Mouse (Mus musculus) erythroblast, embryonic 14.5 days (primary cell): Measurements from ENCODE around the gene Bco1. TPM values are rescaled to one million over a fixed set of nuclear protein-coding genes. Genes with fewer than 3 reads are reported as not detected.

ENCODE experiments used
- H3K27me3 ChIP-seq: 2 replicates; pipeline ENCODE4 v1.6.1; 2012; ENCODE audit warnings: inconsistent platforms; ENCODE audit not compliant: control insufficient read depth
- H3K36me3 ChIP-seq: 2 replicates; pipeline ENCODE4 v1.6.1; 2012; ENCODE audit warnings: mild to moderate bottlenecking, inconsistent platforms; ENCODE audit not compliant: control insufficient read depth
- H3K4me1 ChIP-seq: 2 replicates; pipeline ENCODE4 v1.6.1; 2012; ENCODE audit warnings: inconsistent platforms; ENCODE audit not compliant: control insufficient read depth
- H3K4me3 ChIP-seq: replicated peaks from 2 replicates; pipeline ENCODE3; 2012; ENCODE audit warnings: moderate library complexity, mild to moderate bottlenecking, inconsistent platforms
- H3K9me3 ChIP-seq: 2 replicates; pipeline ENCODE4 v1.6.1; 2012; ENCODE audit warnings: low read length, inconsistent platforms, mixed read lengths; ENCODE audit not compliant: control insufficient read depth
- GATA1 ChIP-seq: IDR thresholded peaks from 2 replicates; pipeline ENCODE4 v1.6.1; 2012; ENCODE audit warnings: low read length, inconsistent platforms, mixed read lengths
- TAL1 ChIP-seq: IDR thresholded peaks from 3 replicates; pipeline ENCODE4 v1.6.1; 2012; ENCODE audit warnings: low read length, inconsistent platforms, mixed read lengths
- polyA plus RNA-seq: library from polyadenylated mRNA; stranded (reverse); fragments of >175 nt; gene quantifications from 2 replicates; pipeline ENCODE4 v1.2.3, GENCODE M21; 2012

Bco1 gene
- polyA plus RNA-seq, 1 experiment = not detected

DNA sequence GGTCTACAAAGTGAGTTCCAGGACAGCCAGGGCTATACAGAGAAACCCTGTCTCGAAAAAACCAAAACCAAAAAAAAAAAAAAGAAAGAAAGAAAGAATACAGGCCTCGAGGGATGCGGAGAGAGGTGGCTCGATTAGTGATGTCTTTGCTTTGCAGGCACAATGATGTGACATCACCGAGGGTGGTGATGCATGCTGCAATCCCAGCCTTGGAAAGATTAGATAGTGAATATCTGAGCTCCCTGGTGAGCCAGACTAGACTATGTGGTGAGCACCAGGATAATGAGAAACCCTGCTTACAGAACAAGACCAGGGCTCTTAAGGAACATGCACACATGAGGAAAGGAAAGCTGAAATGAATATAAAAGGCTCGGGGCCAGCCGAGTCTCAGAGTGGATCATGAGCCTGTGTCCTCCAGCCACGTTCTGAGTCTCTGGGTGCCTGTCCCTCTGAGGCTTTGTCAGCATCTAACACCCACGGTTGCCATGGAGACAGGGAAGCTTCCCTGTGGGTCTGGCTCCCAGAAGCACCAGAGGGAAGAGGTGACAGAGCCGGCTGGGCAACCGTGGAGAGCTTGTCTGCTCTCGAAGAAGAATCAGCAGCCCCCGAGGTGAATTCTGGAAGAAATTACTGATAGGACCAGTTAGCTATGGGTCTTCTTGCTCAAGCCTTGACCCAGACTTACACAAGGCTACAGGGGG lies 34.3 kb upstream of the Bco1 start:
- H3K9me3 ChIP-seq = no peaks in the 10 kb centered on the region
- H3K36me3 ChIP-seq = no peaks in the 10 kb centered on the region
- no peaks in the 10 kb centered on the region for H3K4me1 ChIP-seq
- H3K27me3 ChIP-seq = no peaks in the 10 kb centered on the region
- no peak overlapping the region for H3K4me3 ChIP-seq
- no peak for TF ChIP-seq GATA1
- no peak for TF ChIP-seq TAL1

DNA sequence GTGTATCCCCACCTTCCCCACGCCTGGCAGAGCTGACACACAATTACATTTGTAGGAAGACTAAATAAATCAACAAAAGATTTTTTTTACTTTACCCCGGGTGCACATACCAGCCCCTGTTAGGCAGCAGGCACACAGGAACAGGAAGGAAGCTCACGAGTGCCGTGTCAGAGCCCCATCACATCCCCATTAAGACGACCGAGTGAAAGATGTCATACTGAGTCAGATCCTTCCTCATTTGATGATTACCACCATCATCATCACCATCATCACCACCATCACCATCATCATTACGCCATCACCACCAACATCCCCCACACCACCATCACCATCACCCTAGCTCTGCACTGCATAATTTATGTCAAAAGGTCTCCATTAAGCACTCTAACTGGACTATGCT lies 28.7 kb upstream of the Bco1 start:
- Histone ChIP-seq H3K9me3 (no peaks in the 10 kb centered on the region), H3K4me1 (peaks cover 4% of the 10 kb centered on the region), H3K36me3 (no peaks in the 10 kb centered on the region), H3K27me3 (no peaks in the 10 kb centered on the region), H3K4me3 (no peak overlapping the region)
- TF ChIP-seq GATA1 = no peak
- TF ChIP-seq TAL1 = no peak

DNA sequence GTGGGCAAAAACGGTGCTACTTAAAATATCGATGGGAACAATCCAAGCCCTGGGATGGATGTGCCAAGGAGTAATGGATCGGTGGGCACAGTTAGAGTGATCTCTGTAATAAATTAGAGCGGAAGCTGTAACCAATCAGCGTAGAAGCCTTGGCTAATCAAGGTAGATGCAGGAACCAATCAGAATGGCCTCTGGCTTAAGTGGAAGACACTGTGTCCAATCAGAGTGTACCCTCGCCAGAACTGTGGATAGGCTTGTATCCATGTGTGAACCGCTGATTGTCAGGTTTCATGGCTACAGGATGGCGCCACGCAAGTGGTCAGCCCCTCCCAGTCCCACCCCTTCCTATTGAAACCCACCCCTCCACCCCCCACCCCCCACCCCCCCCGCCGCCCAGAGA lies 28.3 kb upstream of the Bco1 start:
- H3K36me3 ChIP-seq = no peaks in the 10 kb centered on the region
- no peaks in the 10 kb centered on the region for H3K9me3 ChIP-seq
- H3K4me1 ChIP-seq = peaks cover 4% of the 10 kb centered on the region
- no peak overlapping the region for H3K4me3 ChIP-seq
- TF ChIP-seq TAL1 = no peak
- TF ChIP-seq GATA1 = no peak
- H3K27me3 ChIP-seq = no peaks in the 10 kb centered on the region

DNA sequence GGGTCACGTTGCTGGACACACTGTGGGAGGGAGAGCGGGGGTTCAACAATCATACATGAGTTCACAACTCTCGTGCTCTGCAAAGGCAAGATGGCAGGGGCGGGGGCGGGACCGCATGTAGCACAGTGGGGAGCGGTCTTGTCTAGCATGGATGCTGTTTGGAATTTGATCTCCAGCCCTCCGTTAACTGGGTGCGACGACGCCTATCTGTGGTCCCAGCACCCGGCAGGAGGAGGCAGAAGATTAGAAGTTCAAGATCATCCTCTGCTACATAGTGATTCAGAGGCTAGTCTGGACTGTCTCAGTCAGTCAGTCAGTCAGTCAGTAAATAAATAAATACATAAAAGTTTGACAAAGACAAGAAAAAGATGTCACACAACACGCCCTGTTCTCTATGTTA lies 27.4 kb upstream of the Bco1 start:
- Histone ChIP-seq H3K4me1 (peaks cover 8% of the 10 kb centered on the region), H3K27me3 (no peaks in the 10 kb centered on the region), H3K9me3 (no peaks in the 10 kb centered on the region), H3K4me3 (no peak overlapping the region), H3K36me3 (no peaks in the 10 kb centered on the region)
- no peak for TF ChIP-seq TAL1
- no peak for TF ChIP-seq GATA1

DNA sequence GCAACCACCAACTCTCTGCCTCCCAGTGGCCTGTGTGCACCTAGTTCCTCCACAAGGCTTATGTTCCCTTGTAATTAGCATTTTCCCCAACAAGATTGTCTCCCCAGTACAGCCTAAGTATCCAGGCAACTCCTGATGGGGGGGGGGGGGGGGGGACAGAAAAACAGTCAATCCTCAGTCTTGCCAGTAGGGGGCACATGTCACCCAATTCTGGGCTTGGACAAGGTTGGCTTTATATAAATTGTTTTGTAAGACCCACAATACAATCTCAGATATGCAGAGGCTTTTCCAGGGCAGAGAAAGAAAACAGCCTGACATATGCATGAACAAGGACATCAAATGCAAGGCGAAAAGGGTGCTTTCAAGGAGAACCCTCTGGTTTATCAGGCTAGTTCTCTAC lies 25.9 kb upstream of the Bco1 start:
- TF ChIP-seq GATA1 (no peak), TAL1 (no peak)
- Histone ChIP-seq H3K4me1 (peaks cover 19% of the 10 kb centered on the region), H3K9me3 (no peaks in the 10 kb centered on the region), H3K4me3 (no peak overlapping the region), H3K27me3 (no peaks in the 10 kb centered on the region), H3K36me3 (no peaks in the 10 kb centered on the region)

DNA sequence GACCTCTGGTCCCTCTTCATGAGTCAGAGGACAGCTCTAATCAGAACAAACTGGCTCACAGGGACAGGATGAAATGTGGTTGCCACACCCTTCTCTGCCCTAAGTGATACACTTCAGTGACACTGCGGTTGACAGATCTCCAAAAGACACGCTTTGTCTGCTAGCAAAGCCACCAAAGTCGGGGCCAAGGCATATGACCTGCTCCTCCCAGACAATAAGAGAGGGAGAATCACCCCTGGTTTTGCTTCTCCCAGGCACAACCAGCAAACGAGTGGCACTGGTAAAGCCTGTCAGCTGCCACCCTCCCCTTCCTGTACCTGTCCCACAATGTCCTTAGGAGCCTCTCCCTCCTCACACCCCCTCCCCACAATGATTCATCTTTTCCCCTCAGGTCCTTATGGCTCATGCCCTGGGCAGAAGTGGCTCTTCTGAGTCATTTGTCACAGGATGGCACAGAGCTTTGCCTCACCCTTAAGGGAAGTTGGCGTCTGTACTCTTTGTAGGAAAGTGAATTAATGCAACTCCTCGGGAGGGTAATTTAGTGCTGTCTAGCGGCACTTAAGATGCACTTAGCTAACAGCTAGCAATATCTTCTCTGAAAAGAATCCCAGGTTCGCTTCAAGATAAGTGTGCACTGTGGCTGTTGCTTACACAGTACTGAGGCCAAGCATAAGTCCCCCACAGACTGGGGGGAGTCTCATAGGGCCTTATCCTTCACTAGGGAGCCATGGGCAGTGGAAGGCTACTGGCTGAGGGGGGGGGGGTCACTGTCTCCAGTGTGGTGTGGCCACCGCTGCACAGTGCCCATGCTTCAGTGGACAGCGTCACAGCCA lies 21.1 kb upstream of the Bco1 start:
- Histone ChIP-seq H3K36me3 (no peaks in the 10 kb centered on the region), H3K4me3 (no peak overlapping the region), H3K9me3 (no peaks in the 10 kb centered on the region), H3K4me1 (peaks cover 45% of the 10 kb centered on the region), H3K27me3 (peaks cover 1% of the 10 kb centered on the region)
- no peak for TF ChIP-seq TAL1
- TF ChIP-seq GATA1 = no peak

DNA sequence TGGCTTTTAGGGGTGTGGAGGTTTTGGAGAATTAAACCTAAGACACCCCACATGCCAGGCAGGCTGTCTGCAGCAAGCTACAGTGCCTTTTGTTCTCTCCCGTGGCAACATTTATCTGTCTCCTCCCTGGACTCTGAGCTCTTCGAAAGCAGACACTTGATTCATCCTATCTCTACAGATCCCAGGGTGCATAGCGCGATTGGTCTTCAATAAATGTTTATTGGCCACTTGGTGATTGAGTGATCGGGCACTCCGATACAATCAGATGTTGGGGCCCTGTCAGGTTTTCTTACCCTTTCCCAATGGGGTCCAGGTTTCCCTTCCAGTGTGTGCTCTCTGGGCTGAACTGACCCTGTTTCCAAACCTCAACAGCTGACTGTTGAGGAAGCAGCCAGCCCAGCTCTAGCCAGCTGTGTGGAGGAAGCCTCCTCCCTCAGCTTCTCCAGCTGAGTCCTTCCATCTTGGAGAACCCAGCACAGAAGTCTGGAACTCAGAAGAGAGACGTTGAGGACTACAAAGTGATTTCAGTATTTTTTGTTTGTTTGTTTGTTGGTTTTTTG lies 17.2 kb upstream of the Bco1 start:
- H3K27me3 ChIP-seq = peaks cover 20% of the 10 kb centered on the region
- peaks cover 66% of the 10 kb centered on the region for H3K4me1 ChIP-seq
- no peak for TF ChIP-seq TAL1
- no peak for TF ChIP-seq GATA1
- H3K4me3 ChIP-seq = no peak overlapping the region
- no peaks in the 10 kb centered on the region for H3K9me3 ChIP-seq
- H3K36me3 ChIP-seq = no peaks in the 10 kb centered on the region

DNA sequence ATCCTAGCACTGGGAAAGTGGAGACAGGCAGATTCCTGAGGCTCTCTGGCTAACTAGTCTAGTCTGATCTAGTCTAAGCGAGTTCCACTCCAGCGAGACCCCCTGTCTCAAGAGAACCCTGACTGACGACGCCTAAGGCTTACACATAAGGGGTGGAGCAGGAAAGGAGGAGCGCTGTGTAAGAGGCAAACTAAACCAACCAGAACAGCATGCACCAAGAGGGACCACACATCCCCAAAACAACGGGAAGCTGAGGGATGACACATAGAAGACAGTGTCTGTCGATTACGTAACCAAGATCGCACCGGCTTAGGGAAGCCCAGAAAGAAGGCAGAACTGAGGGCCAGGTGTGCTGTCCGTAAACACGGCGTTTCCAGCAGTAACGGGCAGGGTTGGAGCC lies 16.0 kb upstream of the Bco1 start:
- TF ChIP-seq GATA1 (no peak), TAL1 (no peak)

DNA sequence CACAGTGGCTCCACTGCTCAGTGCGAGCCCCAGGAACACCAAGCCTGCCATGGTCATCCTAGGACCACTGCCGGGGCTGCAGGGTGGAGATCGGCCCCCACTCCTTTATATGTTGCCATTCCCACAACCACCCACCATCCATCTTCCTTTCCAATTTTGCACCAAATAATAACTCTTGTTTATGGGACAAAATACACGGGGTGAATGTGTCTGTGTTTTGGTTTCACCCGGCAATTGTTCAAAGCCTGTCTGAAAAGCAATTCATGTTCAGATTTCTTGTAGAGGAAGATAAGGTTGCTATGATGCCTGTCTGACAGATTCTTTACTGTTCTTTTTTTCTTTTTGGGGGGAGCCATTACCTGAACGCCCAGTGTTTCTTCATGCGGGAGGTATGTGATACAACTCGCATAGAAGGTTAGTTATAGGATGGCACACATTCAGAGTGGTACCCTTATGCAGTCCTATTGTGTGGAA lies 13.2 kb upstream of the Bco1 start, which contains the start of gene Pkd1l2:
Gene Pkd1l2 (minus strand): TSS at position 51 of the 474 bp plus-strand sequence.
- Histone ChIP-seq H3K4me1 (peaks cover 73% of the 10 kb centered on the region), H3K36me3 (no peaks in the 10 kb centered on the region; the same call in 1 of the 2 replicates), H3K27me3 (peaks cover 20% of the 10 kb centered on the region), H3K9me3 (peaks cover 4% of the 10 kb centered on the region), H3K4me3 (no peak within 1 kb of the TSS)
- no peak for TF ChIP-seq GATA1
- TF ChIP-seq TAL1 = no peak

More for the DNA sequence above, 16.0 kb upstream of the Bco1 start:
- H3K27me3 ChIP-seq = peaks cover 20% of the 10 kb centered on the region
- no peaks in the 10 kb centered on the region for H3K36me3 ChIP-seq
- peaks cover 66% of the 10 kb centered on the region for H3K4me1 ChIP-seq
- no peak overlapping the region for H3K4me3 ChIP-seq
- no peaks in the 10 kb centered on the region for H3K9me3 ChIP-seq
